8 mouse cellular contexts compared by ENCODE assay signal in the genomic region with DNA sequence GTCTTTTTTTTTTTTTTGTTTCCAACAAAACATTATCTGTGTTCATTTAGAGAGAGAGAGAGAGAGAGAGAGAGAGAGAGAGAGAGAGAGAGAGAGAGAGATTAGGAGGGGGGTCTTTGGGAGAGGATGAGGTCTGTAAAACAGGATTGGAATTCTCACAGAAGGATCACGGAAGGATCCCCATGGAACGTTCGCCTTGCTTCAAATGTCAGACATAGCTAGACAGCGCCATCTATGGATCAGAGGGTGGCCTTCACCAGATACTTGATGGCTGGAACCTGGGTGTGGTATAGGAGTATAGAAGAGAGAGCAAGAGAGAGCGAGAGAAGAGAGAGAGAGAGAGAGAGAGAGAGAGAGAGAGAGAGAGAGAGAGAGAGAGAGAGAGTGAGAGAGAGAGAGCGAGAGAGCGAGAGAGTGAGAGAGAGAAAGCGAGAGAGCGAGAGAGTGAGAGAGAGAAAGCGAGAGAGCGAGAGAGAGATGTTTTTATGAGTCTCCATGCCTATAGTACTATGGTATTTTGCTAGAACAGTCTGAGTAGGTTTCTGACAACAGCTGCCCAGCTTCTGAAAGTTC. TPM values are rescaled to one million over a fixed set of nuclear protein-coding genes. Genes with fewer than 3 reads are reported as not detected.
DNase-seq lines count a peak whose midpoint lies in the region; ATAC-seq and TF ChIP-seq lines count a peak whose summit lies in the region.

No protein-coding gene starts in this region.

- no peak overlapping the region for H3K9ac ChIP-seq in limb, embryonic 15.5 days

- H3K4me2 ChIP-seq in limb, embryonic 15.5 days = peak overlapping the region; percentile 27

- H3K27ac ChIP-seq in cerebellum, adult 2 months (ENCODE audit: insufficient read depth, low read length) = no peak overlapping the region
- no peak overlapping the region for H3K27ac ChIP-seq in limb, embryonic 15.5 days

- H3K36me3 ChIP-seq in limb, embryonic 15.5 days = no peaks in the 10 kb centered on the region

- TF ChIP-seq CTCF in cerebellum, adult 2 months (IDR thresholded peaks at IDR 0.05; ENCODE audit: borderline replicate concordance, insufficient read depth, low read depth, low read length) = peak; percentile 93

- ATAC-seq in frontal cortex, adult (ENCODE audit: low TSS enrichment) = peak; percentile 98
- no peak for ATAC-seq in limb, embryonic 15.5 days (ENCODE audit: insufficient number of reproducible peaks, low FRiP score, low TSS enrichment, low read depth)
- peak; percentile 60; the same call in 1 of the 2 replicates for ATAC-seq in monocyte, adult 5-6 weeks (replicated peaks; ENCODE audit: insufficient number of reproducible peaks, low FRiP score, low TSS enrichment, poor library complexity, severe bottlenecking)

- H3K4me1 ChIP-seq in cerebellum, adult 2 months (ENCODE audit: control insufficient read depth, insufficient read depth, low read length) = no peaks in the 10 kb centered on the region
- H3K4me1 ChIP-seq in limb, embryonic 15.5 days = no peaks in the 10 kb centered on the region

- peak; percentile 65 for DNase-seq in urinary bladder, postnatal 14 days (ENCODE audit: low spot score)
- DNase-seq in urinary bladder, adult 2 months (ENCODE audit: low spot score) = no peak
- peak; percentile 71 for DNase-seq in cerebellum, adult 2 months
- DNase-seq in kidney, adult 9 months = peak; percentile 71
- peak; percentile 62 for DNase-seq in thymus, postnatal 0 days (ENCODE audit: low spot score)

- H3K9me3 ChIP-seq in limb, embryonic 15.5 days = no peaks in the 10 kb centered on the region

- H3K27me3 ChIP-seq in cerebellum, adult 2 months (ENCODE audit: control insufficient read depth, insufficient read depth, low read length) = no peaks in the 10 kb centered on the region
- H3K27me3 ChIP-seq in limb, embryonic 15.5 days = no peaks in the 10 kb centered on the region

- 25% methylated on average over 11 of the region's 11 CpGs for WGBS in cerebellum, adult 2 months
- WGBS in limb, embryonic 15.5 days = 23% methylated on average over 11 of the region's 11 CpGs

- H3K4me3 ChIP-seq in cerebellum, adult 2 months (replicated peaks; ENCODE audit: insufficient read depth, low read depth, low read length) = no peak overlapping the region
- H3K4me3 ChIP-seq in limb, embryonic 15.5 days = no peak overlapping the region

- no peak for TF ChIP-seq POLR2A in cerebellum, adult 2 months (IDR thresholded peaks at IDR 0.05; ENCODE audit: borderline replicate concordance, insufficient read depth, low read length)

RNA-seq across cellular contexts. Expression of a gene that starts 6.3 kb away (rescaled TPM):
- 0.04 TPM in 1 of 2 replicates, not detected in the other for polyA plus RNA-seq in urinary bladder, adult 2 months (2012; rRNA removed)
- 0.16 and 0.28 TPM in 2 replicates for polyA plus RNA-seq in cerebellum, adult 2 months (2012; rRNA removed)
- polyA plus RNA-seq in limb, embryonic 15.5 days (2015; fragmentation: Nextera tagmentation; extraction: Ambion mirVana) = 0.24 TPM in 1 of 2 replicates, not detected in the other
- total RNA-seq in monocyte, adult 5-6 weeks (2017) = not detected in 3 replicates
- polyA plus RNA-seq in thymus, postnatal 0 days (2015; fragmentation: Nextera tagmentation; extraction: Ambion mirVana) = 2.9 TPM in 2 replicates

RNA-seq across cellular contexts. Expression of a gene that starts 11.4 kb away (rescaled TPM):
- 0.34 and 0.68 TPM in 2 replicates for polyA plus RNA-seq in urinary bladder, adult 2 months (2012; rRNA removed)
- polyA plus RNA-seq in cerebellum, adult 2 months (2012; rRNA removed) = 0.57 and 0.88 TPM in 2 replicates
- polyA plus RNA-seq in limb, embryonic 15.5 days (2015; fragmentation: Nextera tagmentation; extraction: Ambion mirVana) = not detected in 2 replicates
- not detected in 3 replicates for total RNA-seq in monocyte, adult 5-6 weeks (2017)
- 1.3 and 1.4 TPM in 2 replicates for polyA plus RNA-seq in thymus, postnatal 0 days (2015; fragmentation: Nextera tagmentation; extraction: Ambion mirVana)

RNA-seq across cellular contexts. Expression of a gene that starts 18.5 kb away (rescaled TPM):
- 0.51 and 0.87 TPM in 2 replicates for polyA plus RNA-seq in urinary bladder, adult 2 months (2012; rRNA removed)
- 2.7 and 3.0 TPM in 2 replicates for polyA plus RNA-seq in cerebellum, adult 2 months (2012; rRNA removed)
- polyA plus RNA-seq in limb, embryonic 15.5 days (2015; fragmentation: Nextera tagmentation; extraction: Ambion mirVana) = 4.1 and 14.1 TPM in 2 replicates
- total RNA-seq in monocyte, adult 5-6 weeks (2017) = not detected in 3 replicates
- polyA plus RNA-seq in thymus, postnatal 0 days (2015; fragmentation: Nextera tagmentation; extraction: Ambion mirVana) = 5.4 and 7.0 TPM in 2 replicates

RNA-seq across cellular contexts. Expression of a gene that starts 21.6 kb away (rescaled TPM):
- not detected in 2 replicates for polyA plus RNA-seq in urinary bladder, adult 2 months (2012; rRNA removed)
- polyA plus RNA-seq in cerebellum, adult 2 months (2012; rRNA removed) = not detected in 2 replicates
- not detected in 2 replicates for polyA plus RNA-seq in limb, embryonic 15.5 days (2015; fragmentation: Nextera tagmentation; extraction: Ambion mirVana)
- total RNA-seq in monocyte, adult 5-6 weeks (2017) = not detected in 3 replicates
- polyA plus RNA-seq in thymus, postnatal 0 days (2015; fragmentation: Nextera tagmentation; extraction: Ambion mirVana) = 0.18 and 0.30 TPM in 2 replicates

RNA-seq across cellular contexts. Expression of a gene that starts 26.0 kb away (rescaled TPM):
- polyA plus RNA-seq in urinary bladder, adult 2 months (2012; rRNA removed) = 30.3 and 33.5 TPM in 2 replicates
- 37.9 and 40.3 TPM in 2 replicates for polyA plus RNA-seq in cerebellum, adult 2 months (2012; rRNA removed)
- polyA plus RNA-seq in limb, embryonic 15.5 days (2015; fragmentation: Nextera tagmentation; extraction: Ambion mirVana) = 56.6 and 60.0 TPM in 2 replicates
- 29.9 to 42.5 TPM (median 32.2 TPM) in 3 replicates for total RNA-seq in monocyte, adult 5-6 weeks (2017)
- polyA plus RNA-seq in thymus, postnatal 0 days (2015; fragmentation: Nextera tagmentation; extraction: Ambion mirVana) = 54.9 and 58.3 TPM in 2 replicates
